Mouse (Mus musculus) liver, adult 2 months (tissue): ENCODE data around the gene 1700021F07Rik. TPM values are rescaled to one million over a fixed set of nuclear protein-coding genes. Genes with fewer than 3 reads are reported as not detected.

Source experiments
- DNase-seq: peaks from one replicate; pipeline ENCODE4 v3.0.0-alpha.2; 2011; ENCODE audit warnings: low read depth, low spot score; ENCODE audit errors: extremely low read depth
- H3K27ac ChIP-seq: fragments of 200-500 bp; replicated peaks from 2 replicates; pipeline ENCODE4 v1.5.1; 2012; ENCODE audit warnings: low read depth, mild to moderate bottlenecking, control low read depth, inconsistent platforms, low read length; ENCODE audit not compliant: insufficient read depth
- H3K27me3 ChIP-seq: fragments of 200-500 bp; 2 replicates; pipeline ENCODE4 v1.6.1; 2012; ENCODE audit warnings: mild to moderate bottlenecking, moderate library complexity, low read length, inconsistent platforms; ENCODE audit not compliant: control insufficient read depth, insufficient read depth
- H3K36me3 ChIP-seq: fragments of 200-500 bp; 2 replicates; pipeline ENCODE4 v1.6.1; 2012; ENCODE audit warnings: low read length, inconsistent platforms; ENCODE audit not compliant: control insufficient read depth, insufficient read depth
- H3K4me1 ChIP-seq: fragments of 200-500 bp; 2 replicates; pipeline ENCODE4 v1.6.1; 2011; ENCODE audit warnings: low read length; ENCODE audit not compliant: control insufficient read depth, insufficient read depth
- H3K4me3 ChIP-seq: fragments of 200-500 bp; 2 replicates; pipeline ENCODE4 v1.5.1; 2011; ENCODE audit warnings: low read depth, mild to moderate bottlenecking, control low read depth, low read length, moderate library complexity; ENCODE audit not compliant: insufficient read depth
- H3K79me2 ChIP-seq: fragments of 200-500 bp; 2 replicates; pipeline ENCODE4 v1.6.1; 2012; ENCODE audit warnings: inconsistent platforms, mild to moderate bottlenecking, low read length, moderate library complexity; ENCODE audit not compliant: control insufficient read depth, insufficient read depth
- H3K9ac ChIP-seq: fragments of 200-500 bp; 2 replicates; pipeline ENCODE4 v1.6.1; 2012; ENCODE audit warnings: low read depth, mild to moderate bottlenecking, control low read depth, inconsistent platforms, low read length
- CTCF ChIP-seq: fragments of 200-500 bp; IDR thresholded peaks from 2 replicates; pipeline ENCODE4 v1.5.1; 2011; ENCODE audit warnings: low read depth, low read length, control low read depth
- POLR2A ChIP-seq: fragments of 200-500 bp; IDR thresholded peaks from 2 replicates; pipeline ENCODE4 v1.6.1; 2011; ENCODE audit warnings: low read length, control low read depth; ENCODE audit not compliant: insufficient read depth; ENCODE audit errors: extremely low read depth
- WGBS: fragments of 180-500 bp; shearing (Covaris S2); methylation state at CpG from one replicate; pipeline ENCODE4 v1.1.7; 2018; 5-methylcytosine and 5-hydroxymethylcytosine counted together
- polyA plus RNA-seq: library from polyadenylated mRNA; depleted of rRNA; stranded (reverse); fragments of >200 nt; gene quantifications from 2 replicates; pipeline ENCODE4 v1.2.3, GENCODE M21; 2012; rRNA removed
- total RNA-seq: library from RNA; depleted of rRNA; stranded (reverse); fragments of >200 nt; gene quantifications from 2 replicates; pipeline ENCODE4 v1.2.3, GENCODE M21; 2014; rRNA removed

The 1700021F07Rik gene
- total and polyA plus RNA-seq, 2 experiments: not detected

- no peaks in the 10 kb centered on the region for H3K79me2 ChIP-seq
- H3K27ac ChIP-seq: no peak overlapping the region
- 50% methylated on average over 6 of the region's 6 CpGs for WGBS
- peak; percentile 30 for DNase-seq
- H3K9ac ChIP-seq: no peak overlapping the region
- H3K4me1 ChIP-seq: no peaks in the 10 kb centered on the region
- no peaks in the 10 kb centered on the region for H3K36me3 ChIP-seq
- no peak overlapping the region for H3K4me3 ChIP-seq
- TF ChIP-seq CTCF (no peak), POLR2A (no peak)
- no peaks in the 10 kb centered on the region for H3K27me3 ChIP-seq
Measured at GRCm38 (mm10) chr2:173550681-173551080, 28.3 kb downstream of the 1700021F07Rik start.

- peak; percentile 10 for DNase-seq
- H3K9ac ChIP-seq: no peak overlapping the region
- no peaks in the 10 kb centered on the region for H3K27me3 ChIP-seq
- no peak overlapping the region for H3K4me3 ChIP-seq
- H3K4me1 ChIP-seq: no peaks in the 10 kb centered on the region
- no peaks in the 10 kb centered on the region for H3K36me3 ChIP-seq
- no peaks in the 10 kb centered on the region for H3K79me2 ChIP-seq
- WGBS: 40% methylated on average over 9 of the region's 9 CpGs
- peak; percentile 54 for TF ChIP-seq CTCF
- TF ChIP-seq POLR2A: no peak
- no peak overlapping the region for H3K27ac ChIP-seq
Measured at GRCm38 (mm10) chr2:173553863-173554262, 31.5 kb downstream of the 1700021F07Rik start.

GRCm38 (mm10) chr2:173558754-173559396 lies 36.5 kb downstream of the 1700021F07Rik start:
- no peaks in the 10 kb centered on the region for H3K79me2 ChIP-seq
- H3K27ac ChIP-seq: no peak overlapping the region
- WGBS: 75% methylated on average over 12 of the region's 12 CpGs
- no peaks in the 10 kb centered on the region for H3K36me3 ChIP-seq
- no peaks in the 10 kb centered on the region for H3K4me1 ChIP-seq
- H3K9ac ChIP-seq: no peak overlapping the region
- no peak for TF ChIP-seq CTCF
- no peak for TF ChIP-seq POLR2A
- H3K4me3 ChIP-seq: no peak overlapping the region
- H3K27me3 ChIP-seq: no peaks in the 10 kb centered on the region
- DNase-seq: no peak

- DNase-seq: no peak
- Histone ChIP-seq H3K4me1 (no peaks in the 10 kb centered on the region), H3K4me3 (no peak overlapping the region), H3K9ac (no peak overlapping the region), H3K27me3 (no peaks in the 10 kb centered on the region), H3K36me3 (no peaks in the 10 kb centered on the region), H3K27ac (no peak overlapping the region), H3K79me2 (no peaks in the 10 kb centered on the region)
- peak; percentile 88 for TF ChIP-seq CTCF
- no peak for TF ChIP-seq POLR2A
- 47% methylated on average over 5 of the region's 5 CpGs for WGBS
Measured at GRCm38 (mm10) chr2:173561851-173562442, 39.6 kb downstream of the 1700021F07Rik start.

GRCm38 (mm10) chr2:173563336-173563735 lies 41.0 kb downstream of the 1700021F07Rik start:
- H3K27ac ChIP-seq: no peak overlapping the region
- no peak for TF ChIP-seq CTCF

GRCm38 (mm10) chr2:173564179-173564578 lies 41.8 kb downstream of the 1700021F07Rik start:
- no peaks in the 10 kb centered on the region for H3K79me2 ChIP-seq
- no peaks in the 10 kb centered on the region for H3K27me3 ChIP-seq
- no peak overlapping the region for H3K4me3 ChIP-seq
- H3K27ac ChIP-seq: no peak overlapping the region
- 79% methylated on average over 9 of the region's 9 CpGs for WGBS
- no peaks in the 10 kb centered on the region for H3K4me1 ChIP-seq
- no peak overlapping the region for H3K9ac ChIP-seq
- no peaks in the 10 kb centered on the region for H3K36me3 ChIP-seq
- no peak for TF ChIP-seq POLR2A
- no peak for TF ChIP-seq CTCF
- no peak for DNase-seq

More at GRCm38 (mm10) chr2:173563336-173563735, 41.0 kb downstream of the 1700021F07Rik start:
- H3K27me3 ChIP-seq: no peaks in the 10 kb centered on the region
- no peaks in the 10 kb centered on the region for H3K36me3 ChIP-seq
- DNase-seq: no peak
- WGBS: 68% methylated on average over 7 of the region's 7 CpGs
- H3K4me3 ChIP-seq: no peak overlapping the region
- no peak overlapping the region for H3K9ac ChIP-seq
- H3K4me1 ChIP-seq: no peaks in the 10 kb centered on the region
- H3K79me2 ChIP-seq: no peaks in the 10 kb centered on the region

Other genes starting within 250 kb of the 1700021F07Rik start
- 0.28 and 0.60 TPM in 2 replicates for gene Pmepa1, start 246.1 kb upstream of the 1700021F07Rik start, total RNA-seq
- gene Pmepa1, start 246.1 kb upstream of the 1700021F07Rik start, polyA plus RNA-seq: 1.8 and 4.1 TPM in 2 replicates
- gene Ankrd60, start 55.8 kb downstream of the 1700021F07Rik start, total RNA-seq: 0.54 TPM in 1 of 2 replicates, not detected in the other
- not detected in 2 replicates for gene Ankrd60, start 55.8 kb downstream of the 1700021F07Rik start, polyA plus RNA-seq
- 8.6 and 11.0 TPM in 2 replicates for gene Rab22a, start 137.2 kb downstream of the 1700021F07Rik start, total RNA-seq
- gene Rab22a, start 137.2 kb downstream of the 1700021F07Rik start, polyA plus RNA-seq: 20.2 and 25.1 TPM in 2 replicates
- not detected in 2 replicates for gene 1700010B08Rik, start 196.8 kb downstream of the 1700021F07Rik start, total RNA-seq
- not detected in 2 replicates for gene 1700010B08Rik, start 196.8 kb downstream of the 1700021F07Rik start, polyA plus RNA-seq
- 16.0 and 18.8 TPM in 2 replicates for gene Vapb, start 214.9 kb downstream of the 1700021F07Rik start, total RNA-seq
- gene Vapb, start 214.9 kb downstream of the 1700021F07Rik start, polyA plus RNA-seq: 10.2 and 11.5 TPM in 2 replicates